Mouse (Mus musculus): ENCODE data around the gene Gja5. TPM values are rescaled to one million over a fixed set of nuclear protein-coding genes. Genes with fewer than 3 reads are reported as not detected.
"Not testable (repeated sequence)": the region's sequence is repeated elsewhere in the genome, so short reads cannot be mapped to it uniquely, and the experiment has no call there.

The Gja5 gene
- polyA plus RNA-seq, 1 experiment, result 1.6 TPM

DNA sequence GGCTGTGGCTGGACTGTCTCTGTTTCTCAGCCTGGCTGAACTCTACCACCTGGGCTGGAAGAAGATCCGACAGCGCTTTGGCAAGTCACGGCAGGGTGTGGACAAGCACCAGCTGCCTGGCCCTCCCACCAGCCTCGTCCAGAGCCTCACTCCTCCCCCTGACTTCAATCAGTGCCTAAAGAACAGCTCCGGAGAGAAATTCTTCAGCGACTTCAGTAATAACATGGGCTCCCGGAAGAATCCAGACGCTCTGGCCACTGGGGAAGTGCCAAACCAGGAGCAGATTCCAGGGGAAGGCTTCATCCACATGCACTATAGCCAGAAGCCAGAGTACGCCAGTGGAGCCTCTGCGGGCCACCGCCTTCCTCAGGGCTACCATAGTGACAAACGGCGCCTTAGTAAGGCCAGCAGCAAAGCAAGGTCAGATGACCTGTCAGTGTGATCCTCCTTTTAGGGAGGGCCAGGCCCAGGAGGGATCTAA, 146.8 kb downstream of the Gja5 start:
- TF ChIP-seq CTCF (IDR thresholded peaks at IDR 0.05; ENCODE audit: control insufficient read depth, insufficient read depth, low read length) (no peak), POLR2A (IDR thresholded peaks at IDR 0.05; ENCODE audit: borderline replicate concordance, control insufficient read depth, low read depth, low read length) (no peak)
- no peak overlapping the region for H3K27ac ChIP-seq (ENCODE audit: control insufficient read depth, insufficient read depth, low read depth, low read length, poor library complexity)
- 82% methylated on average over 13 of the region's 13 CpGs for WGBS
- no peak overlapping the region for H3K4me3 ChIP-seq (replicated peaks; ENCODE audit: control insufficient read depth, low read depth, low read length)
- H3K4me1 ChIP-seq (ENCODE audit: control insufficient read depth, insufficient read depth, low read length), result no peaks in the 10 kb centered on the region

DNA sequence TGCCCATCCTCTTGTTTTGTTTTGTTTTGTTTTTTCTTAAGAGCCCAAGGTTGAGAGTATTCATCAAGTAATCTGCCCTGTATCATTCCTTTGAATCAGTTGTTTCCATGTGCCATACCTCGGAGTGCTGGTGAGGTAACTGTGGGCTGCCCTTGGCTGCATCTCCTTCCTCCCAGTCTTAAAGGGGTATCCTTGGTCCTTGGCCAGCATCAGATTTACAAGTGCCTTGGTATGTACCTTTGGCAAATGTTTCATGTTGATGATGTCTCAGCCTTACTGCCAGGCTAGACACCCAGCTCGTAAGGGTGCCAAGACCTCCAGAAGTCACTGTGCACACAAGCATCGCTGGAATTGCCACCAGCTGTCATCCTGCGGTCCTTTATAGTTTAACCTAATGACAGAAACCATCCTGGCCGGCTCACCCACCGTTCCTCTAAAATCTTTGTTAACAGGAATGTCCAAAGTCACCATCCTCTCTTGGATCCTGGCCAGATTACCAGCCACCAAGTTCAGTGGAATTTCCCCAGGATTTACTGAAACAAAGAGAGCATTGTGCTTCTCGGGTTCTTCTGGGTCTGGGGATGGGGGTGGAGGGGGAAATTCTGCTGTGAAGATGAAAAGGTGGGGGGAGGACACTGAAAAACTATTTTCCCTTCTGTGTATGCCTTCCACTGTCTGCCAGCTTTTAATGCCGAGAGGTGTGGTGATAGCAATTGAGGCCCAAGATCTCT, 147.7 kb downstream of the Gja5 start:
- Histone ChIP-seq H3K27ac (ENCODE audit: control insufficient read depth, insufficient read depth, low read depth, low read length, poor library complexity) (no peak overlapping the region), H3K4me1 (ENCODE audit: control insufficient read depth, insufficient read depth, low read length) (no peaks in the 10 kb centered on the region), H3K4me3 (replicated peaks; ENCODE audit: control insufficient read depth, low read depth, low read length) (no peak overlapping the region)
- TF ChIP-seq CTCF (IDR thresholded peaks at IDR 0.05; ENCODE audit: control insufficient read depth, insufficient read depth, low read length), result no peak
- 78% methylated on average over 8 of the region's 8 CpGs for WGBS

DNA sequence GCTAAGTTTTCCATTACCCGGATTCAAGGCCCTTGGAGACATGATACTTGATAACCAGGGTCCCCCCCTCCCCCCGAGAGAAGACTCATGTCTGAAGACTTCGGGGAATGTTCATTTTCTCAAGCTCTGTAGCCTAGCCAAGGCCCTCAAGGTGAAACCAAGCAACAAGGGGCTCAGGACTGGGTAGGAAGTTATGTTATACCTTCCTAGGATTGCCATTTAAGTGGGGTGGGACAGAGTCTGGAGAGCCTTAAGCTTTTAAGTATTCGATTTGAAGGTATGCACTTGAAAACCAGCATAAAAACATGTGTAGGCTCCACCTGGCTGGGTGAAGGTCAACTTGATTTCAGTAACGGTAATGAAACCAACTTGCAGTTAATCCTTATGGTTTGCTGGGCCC, 154.2 kb downstream of the Gja5 start:
- 76% methylated on average over 5 of the region's 5 CpGs for WGBS
- no peak overlapping the region for H3K27ac ChIP-seq (ENCODE audit: control insufficient read depth, insufficient read depth, low read depth, low read length, poor library complexity)

DNA sequence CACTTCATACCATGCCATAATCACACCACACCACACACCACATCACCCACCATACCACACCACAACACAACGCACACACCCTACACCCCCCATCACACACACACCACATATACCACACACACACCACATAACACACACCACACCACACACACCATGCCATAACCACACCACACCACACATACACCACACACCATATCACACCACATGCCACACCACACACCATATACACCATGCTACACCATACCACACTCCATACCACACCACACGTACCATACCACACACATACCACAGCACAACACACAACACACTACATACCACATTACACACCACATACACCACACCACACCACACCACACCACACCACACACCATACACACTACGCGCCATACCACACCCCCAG, 155.6 kb downstream of the Gja5 start:
- Histone ChIP-seq H3K4me1 (ENCODE audit: control insufficient read depth, insufficient read depth, low read length) (no peaks in the 10 kb centered on the region; the same call in 1 of the 2 replicates), H3K4me3 (replicated peaks; ENCODE audit: control insufficient read depth, low read depth, low read length) (no peak overlapping the region), H3K27ac (ENCODE audit: control insufficient read depth, insufficient read depth, low read depth, low read length, poor library complexity) (no peak overlapping the region)
- TF ChIP-seq POLR2A (IDR thresholded peaks at IDR 0.05; ENCODE audit: borderline replicate concordance, control insufficient read depth, low read depth, low read length) (no peak), CTCF (IDR thresholded peaks at IDR 0.05; ENCODE audit: control insufficient read depth, insufficient read depth, low read length) (no peak)
- WGBS, result 90% methylated on average over 4 of the region's 4 CpGs

More for the DNA sequence above, 154.2 kb downstream of the Gja5 start:
- no peak overlapping the region for H3K4me3 ChIP-seq (replicated peaks; ENCODE audit: control insufficient read depth, low read depth, low read length)
- no peaks in the 10 kb centered on the region; the same call in 1 of the 2 replicates for H3K4me1 ChIP-seq (ENCODE audit: control insufficient read depth, insufficient read depth, low read length)
- TF ChIP-seq CTCF (IDR thresholded peaks at IDR 0.05; ENCODE audit: control insufficient read depth, insufficient read depth, low read length), result no peak
- TF ChIP-seq POLR2A (IDR thresholded peaks at IDR 0.05; ENCODE audit: borderline replicate concordance, control insufficient read depth, low read depth, low read length), result no peak

DNA sequence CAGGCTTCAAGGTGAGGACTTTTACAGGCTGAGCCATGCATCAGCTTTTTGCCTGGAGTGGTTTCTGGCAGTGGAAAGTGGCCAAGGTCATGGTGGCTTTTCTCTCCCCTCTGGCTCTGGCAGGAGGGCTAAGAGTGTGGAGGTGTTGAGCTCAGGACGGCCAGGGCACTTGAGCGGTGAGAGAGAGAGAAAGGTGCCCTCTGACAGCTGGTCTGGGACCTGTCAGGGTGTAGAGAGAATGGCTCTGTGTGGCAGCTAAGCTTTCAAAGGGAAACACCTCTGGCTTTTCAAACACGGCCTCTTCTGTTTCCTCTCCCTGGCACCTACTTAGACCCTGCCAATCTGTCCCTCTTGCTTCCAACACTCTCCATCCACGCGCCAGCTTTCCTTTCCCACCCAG, 158.3 kb downstream of the Gja5 start:
- no peak overlapping the region for H3K4me3 ChIP-seq (replicated peaks; ENCODE audit: control insufficient read depth, low read depth, low read length)
- 76% methylated on average over 5 of the region's 5 CpGs for WGBS
- H3K27ac ChIP-seq (ENCODE audit: control insufficient read depth, insufficient read depth, low read depth, low read length, poor library complexity), result no peak overlapping the region
- TF ChIP-seq CTCF (IDR thresholded peaks at IDR 0.05; ENCODE audit: control insufficient read depth, insufficient read depth, low read length), result no peak
- no peaks in the 10 kb centered on the region; the same call in 1 of the 2 replicates for H3K4me1 ChIP-seq (ENCODE audit: control insufficient read depth, insufficient read depth, low read length)

DNA sequence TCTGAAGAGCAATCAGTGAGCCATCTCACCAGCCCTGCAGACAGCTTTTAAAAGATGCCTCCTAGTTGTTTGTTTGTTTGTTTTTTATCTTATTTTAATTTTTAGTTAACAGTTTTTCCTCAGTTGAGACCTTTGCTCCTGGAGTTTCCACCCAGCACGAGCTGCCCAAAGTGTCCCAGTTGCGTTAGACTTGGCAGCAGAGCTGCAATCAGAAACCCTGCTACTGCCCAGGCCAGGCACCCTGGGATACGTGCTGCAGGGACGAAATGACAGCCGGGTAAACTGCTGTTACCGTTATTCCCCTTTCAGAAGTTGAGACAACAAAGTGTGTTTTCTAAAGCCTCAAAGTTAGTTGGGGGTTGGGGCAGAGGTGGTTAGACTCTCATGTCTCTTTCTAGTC, 159.6 kb downstream of the Gja5 start:
- TF ChIP-seq POLR2A (IDR thresholded peaks at IDR 0.05; ENCODE audit: borderline replicate concordance, control insufficient read depth, low read depth, low read length) (no peak), CTCF (IDR thresholded peaks at IDR 0.05; ENCODE audit: control insufficient read depth, insufficient read depth, low read length) (no peak)
- Histone ChIP-seq H3K27ac (ENCODE audit: control insufficient read depth, insufficient read depth, low read depth, low read length, poor library complexity) (no peak overlapping the region), H3K4me3 (replicated peaks; ENCODE audit: control insufficient read depth, low read depth, low read length) (no peak overlapping the region), H3K4me1 (ENCODE audit: control insufficient read depth, insufficient read depth, low read length) (no peaks in the 10 kb centered on the region; the same call in 1 of the 2 replicates)
- WGBS, result 80% methylated on average over 6 of the region's 6 CpGs

DNA sequence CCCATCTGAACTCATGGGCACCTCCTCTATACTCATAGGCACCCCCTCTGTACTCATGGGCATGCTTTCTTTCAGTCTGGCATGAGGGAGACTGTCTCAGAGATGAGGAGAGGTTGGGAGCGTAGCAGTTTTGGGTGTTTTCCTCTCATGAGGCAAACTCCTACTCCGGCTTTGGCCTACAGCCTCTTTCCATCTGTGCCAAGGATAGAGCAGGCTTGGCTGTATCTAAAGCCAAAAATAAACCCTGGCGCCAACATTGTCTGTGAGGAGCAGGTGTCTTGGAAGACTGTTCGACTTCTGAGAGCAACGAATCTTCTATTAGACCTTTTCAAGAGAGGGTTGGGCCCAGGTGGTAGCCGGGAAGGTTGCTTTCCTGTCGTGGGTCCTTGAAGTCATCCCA, 165.1 kb downstream of the Gja5 start:
- H3K27ac ChIP-seq (ENCODE audit: control insufficient read depth, insufficient read depth, low read depth, low read length, poor library complexity); H3K4me1 ChIP-seq (ENCODE audit: control insufficient read depth, insufficient read depth, low read length); H3K4me3 ChIP-seq (replicated peaks; ENCODE audit: control insufficient read depth, low read depth, low read length): not testable (repeated sequence)
- WGBS, result 83% methylated on average over 7 of the region's 7 CpGs

DNA sequence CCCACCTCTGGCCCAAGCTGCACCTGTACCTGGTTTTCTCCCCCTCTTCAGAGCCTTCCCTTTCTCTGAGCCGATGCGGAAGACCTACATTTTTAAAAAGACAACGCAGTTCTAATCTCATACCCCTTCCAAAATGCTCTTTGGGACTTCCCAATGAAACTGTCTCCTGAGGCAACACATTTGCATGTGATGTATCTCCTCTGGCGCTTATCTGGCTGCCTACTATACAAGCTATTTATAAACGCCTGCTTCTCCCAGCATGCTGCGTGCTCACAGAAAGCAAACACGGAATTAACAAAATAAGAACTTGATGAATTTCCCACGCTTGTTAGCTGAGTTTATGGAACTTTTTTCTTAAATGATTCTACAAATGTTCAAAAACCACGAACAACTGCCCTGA, 167.4 kb downstream of the Gja5 start:
- not testable (repeated sequence) for H3K4me1 ChIP-seq (ENCODE audit: control insufficient read depth, insufficient read depth, low read length); H3K27ac ChIP-seq (ENCODE audit: control insufficient read depth, insufficient read depth, low read depth, low read length, poor library complexity); H3K4me3 ChIP-seq (replicated peaks; ENCODE audit: control insufficient read depth, low read depth, low read length)
- 76% methylated on average over 9 of the region's 9 CpGs for WGBS

DNA sequence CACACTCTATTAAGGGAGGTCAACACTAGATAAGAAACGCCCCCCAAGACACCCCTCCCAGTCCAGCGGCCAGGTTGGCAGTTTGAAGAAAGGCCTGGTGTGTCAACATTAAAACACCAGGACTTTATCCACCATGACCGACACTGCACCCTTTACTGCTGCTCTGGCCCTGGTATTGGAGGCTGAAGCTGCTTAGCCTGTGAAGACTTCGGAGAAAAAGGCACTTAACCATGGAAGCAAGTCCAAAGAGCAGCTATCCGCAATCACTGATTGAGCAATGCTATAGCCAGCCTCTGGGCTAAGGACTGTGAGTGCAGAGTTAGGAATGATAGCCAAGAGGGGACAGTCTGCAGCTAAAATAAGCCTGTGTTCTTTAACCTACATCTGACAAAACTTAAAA, 167.9 kb downstream of the Gja5 start:
- H3K4me3 ChIP-seq (replicated peaks; ENCODE audit: control insufficient read depth, low read depth, low read length); H3K4me1 ChIP-seq (ENCODE audit: control insufficient read depth, insufficient read depth, low read length); H3K27ac ChIP-seq (ENCODE audit: control insufficient read depth, insufficient read depth, low read depth, low read length, poor library complexity): not testable (repeated sequence)
- WGBS, result 71% methylated on average over 5 of the region's 5 CpGs

DNA sequence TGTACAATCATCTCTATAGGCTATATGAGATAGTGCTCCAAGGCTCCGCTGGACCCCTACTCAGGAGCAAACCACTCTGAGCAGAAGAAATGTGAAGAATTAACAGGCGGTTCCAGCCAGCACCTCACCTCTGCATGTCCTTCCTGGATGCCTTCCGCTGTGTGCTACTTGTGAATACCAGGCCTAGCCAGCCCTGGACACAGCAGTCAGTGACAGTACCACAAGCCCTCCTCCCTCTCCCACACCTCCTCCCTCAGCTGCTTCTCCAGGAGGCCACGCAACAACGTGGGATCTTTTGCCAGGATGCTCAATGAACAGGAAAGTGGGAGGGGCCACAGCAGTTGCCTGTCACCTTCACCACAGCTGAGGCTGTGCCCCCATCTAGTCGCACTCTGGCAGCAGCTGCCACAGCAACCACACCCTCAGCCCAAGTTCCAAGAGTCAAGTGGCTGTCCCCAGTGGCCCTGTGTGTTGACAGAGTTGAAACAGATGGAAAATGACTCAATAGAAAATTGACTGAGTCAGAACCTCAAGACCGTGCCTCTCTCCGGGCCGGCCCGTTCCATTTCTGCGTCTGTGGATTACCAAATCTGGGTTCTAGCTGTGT, 171.4 kb downstream of the Gja5 start:
- H3K27ac ChIP-seq (ENCODE audit: control insufficient read depth, insufficient read depth, low read depth, low read length, poor library complexity); H3K4me1 ChIP-seq (ENCODE audit: control insufficient read depth, insufficient read depth, low read length); H3K4me3 ChIP-seq (replicated peaks; ENCODE audit: control insufficient read depth, low read depth, low read length): not testable (repeated sequence)
- 23% methylated on average over 2 of the region's 11 CpGs for WGBS

All from bone marrow, adult 2 months (tissue).